Comparison of ENCODE assay signal across 17 mouse cellular contexts in genomic region chr8:86902656-86903055, GRCm38 (mm10). TPM values are rescaled to one million over a fixed set of nuclear protein-coding genes. Genes with fewer than 3 reads are reported as not detected.
DNase-seq lines count a peak whose midpoint lies in the region; ATAC-seq and TF ChIP-seq lines count a peak whose summit lies in the region.
"Had no signal": no experiment of that assay in that cellular context is flagged by ENCODE, and none has a peak within 500 bp of the region (broad histone marks: within the 10 kb centered on the region; RNA-seq: fewer than 3 reads in every experiment).

No protein-coding gene starts in this region.

- no peak overlapping the region for H3K9ac ChIP-seq in heart, embryonic 16.5 days (ENCODE audit: low read length)
- no peak overlapping the region for H3K9ac ChIP-seq in heart, embryonic 11.5 days (ENCODE audit: low read depth, low read length)
- peak overlapping the region; percentile 11; the same call in 1 of the 2 replicates for H3K9ac ChIP-seq in ES-Bruce4 (ENCODE audit: low read depth, poor library complexity, severe bottlenecking)
- H3K9ac ChIP-seq: heart, embryonic 13.5 days; hindbrain, embryonic 15.5 days; liver, postnatal 0 days; midbrain, embryonic 15.5 days; neural tube, embryonic 13.5 days had no signal

- ATAC-seq in heart, embryonic 16.5 days (replicated peaks; ENCODE audit: extremely low read depth, insufficient read depth, low FRiP score), result no peak
- no peak for ATAC-seq in heart, embryonic 11.5 days (replicated peaks; ENCODE audit: insufficient number of reproducible peaks, low FRiP score, low TSS enrichment)
- peak; percentile 73 for ATAC-seq in granulocyte monocyte progenitor cell, adult 5-6 weeks (replicated peaks; ENCODE audit: poor library complexity, severe bottlenecking)
- ATAC-seq: forebrain, embryonic 16.5 days; midbrain, embryonic 15.5 days had no signal

- TF ChIP-seq POLR2A in ES-Bruce4 (IDR thresholded peaks at IDR 0.05; ENCODE audit: insufficient read depth, low read length), result no peak

- WGBS in heart, embryonic 16.5 days, result 77% methylated on average over 8 of the region's 8 CpGs
- 78% methylated on average over 8 of the region's 8 CpGs for WGBS in heart, embryonic 11.5 days (ENCODE audit: insufficient replicate concordance)

- peak overlapping the region; percentile 48 for H3K27ac ChIP-seq in heart, embryonic 16.5 days (ENCODE audit: low read length)
- H3K27ac ChIP-seq in heart, embryonic 11.5 days (ENCODE audit: low read depth, low read length), result no peak overlapping the region
- H3K27ac ChIP-seq in layer of hippocampus, adult 2 months, result peak overlapping the region; percentile 18; the same call in 1 of the 2 replicates
- peak overlapping the region; percentile 66 for H3K27ac ChIP-seq in ES-Bruce4 (ENCODE audit: insufficient read depth, low read length)
- H3K27ac ChIP-seq: embryonic facial prominence, embryonic 10.5 days; hindbrain, embryonic 15.5 days; midbrain, embryonic 15.5 days; neural tube, embryonic 13.5 days had no signal

- DNase-seq in layer of hippocampus, adult 2 months (ENCODE audit: low spot score in 2 of 2), result no peak
- DNase-seq in layer of hippocampus, adult 18-20 months (ENCODE audit: low spot score in 2 of 2), result no peak
- no peak for DNase-seq in frontal cortex, postnatal 14 days (ENCODE audit: low spot score in 2 of 2)
- no peak for DNase-seq in thymus, postnatal 14 days

- H3K4me2 ChIP-seq in heart, embryonic 16.5 days (ENCODE audit: low read depth, low read length), result no peak overlapping the region
- H3K4me2 ChIP-seq in heart, embryonic 11.5 days, result no peak overlapping the region
- H3K4me2 ChIP-seq: heart, embryonic 13.5 days; hindbrain, embryonic 15.5 days; liver, embryonic 11.5 days; midbrain, embryonic 15.5 days; neural tube, embryonic 13.5 days had no signal

- TF ChIP-seq EP300 in ES-Bruce4 (IDR thresholded peaks at IDR 0.05; ENCODE audit: insufficient read depth, low read depth, low read length), result no peak

- H3K36me3 ChIP-seq in heart, embryonic 16.5 days (ENCODE audit: control insufficient read depth, insufficient read depth), result no peaks in the 10 kb centered on the region
- H3K36me3 ChIP-seq in heart, embryonic 11.5 days (ENCODE audit: control insufficient read depth, insufficient read depth, low read length), result no peaks in the 10 kb centered on the region
- H3K36me3 ChIP-seq in ES-Bruce4 (ENCODE audit: control insufficient read depth, insufficient read depth, low read length, poor library complexity, severe bottlenecking), result no peaks in the 10 kb centered on the region
- H3K36me3 ChIP-seq: embryonic facial prominence, embryonic 10.5 days; heart, embryonic 13.5 days; hindbrain, embryonic 15.5 days; midbrain, embryonic 15.5 days; neural tube, embryonic 13.5 days had no signal

- H3K4me1 ChIP-seq in heart, embryonic 16.5 days (ENCODE audit: control insufficient read depth, insufficient read depth, low read length), result no peaks in the 10 kb centered on the region
- no peaks in the 10 kb centered on the region for H3K4me1 ChIP-seq in heart, embryonic 11.5 days (ENCODE audit: control insufficient read depth, insufficient read depth, low read length)
- H3K4me1 ChIP-seq in ES-Bruce4 (ENCODE audit: control insufficient read depth, insufficient read depth, low read length), result peaks cover 2% of the 10 kb centered on the region
- H3K4me1 ChIP-seq: hindbrain, embryonic 15.5 days; midbrain, embryonic 15.5 days; neural tube, embryonic 13.5 days had no signal

- H3K27me3 ChIP-seq in heart, embryonic 16.5 days (ENCODE audit: control insufficient read depth, insufficient read depth, low read length), result no peaks in the 10 kb centered on the region
- no peaks in the 10 kb centered on the region for H3K27me3 ChIP-seq in heart, embryonic 11.5 days (ENCODE audit: control insufficient read depth, insufficient read depth, low read length)
- H3K27me3 ChIP-seq in ES-Bruce4 (ENCODE audit: control insufficient read depth, insufficient read depth, low read length, poor library complexity, severe bottlenecking), result no peaks in the 10 kb centered on the region
- H3K27me3 ChIP-seq: heart, embryonic 13.5 days; hindbrain, embryonic 15.5 days; midbrain, embryonic 15.5 days; neural tube, embryonic 13.5 days had no signal

- peaks cover 3% of the 10 kb centered on the region; the same call in 1 of the 2 replicates for H3K9me3 ChIP-seq in heart, embryonic 16.5 days (replicated peaks; ENCODE audit: control insufficient read depth, low read length)
- no peaks in the 10 kb centered on the region for H3K9me3 ChIP-seq in heart, embryonic 11.5 days (replicated peaks; ENCODE audit: control insufficient read depth, low read length)
- no peaks in the 10 kb centered on the region for H3K9me3 ChIP-seq in ES-Bruce4 (replicated peaks; ENCODE audit: control insufficient read depth, insufficient read depth, low read length, poor library complexity, severe bottlenecking)
- H3K9me3 ChIP-seq: embryonic facial prominence, embryonic 10.5 days; heart, embryonic 13.5 days; hindbrain, embryonic 15.5 days; midbrain, embryonic 15.5 days had no signal

- no peak for TF ChIP-seq CTCF in layer of hippocampus, adult 2 months (conservative IDR thresholded peaks at IDR 0.05)
- no peak for TF ChIP-seq CTCF in ES-Bruce4 (IDR thresholded peaks at IDR 0.05; ENCODE audit: low read depth, low read length)

- H3K4me3 ChIP-seq in heart, embryonic 16.5 days (ENCODE audit: low read length), result no peak overlapping the region
- no peak overlapping the region for H3K4me3 ChIP-seq in heart, embryonic 11.5 days (ENCODE audit: low read depth, low read length)
- no peak overlapping the region for H3K4me3 ChIP-seq in layer of hippocampus, adult 2 months
- H3K4me3 ChIP-seq in ES-Bruce4 (ENCODE audit: low read depth, low read length), result no peak overlapping the region
- H3K4me3 ChIP-seq: embryonic facial prominence, embryonic 10.5 days; heart, embryonic 13.5 days; hindbrain, embryonic 15.5 days; megakaryocyte, embryonic 14.5 days; midbrain, embryonic 15.5 days; neural tube, embryonic 13.5 days had no signal

RNA-seq across cellular contexts. Expression of gene N4bp1, which starts 17.6 kb away (rescaled TPM):
- polyA plus RNA-seq in heart, embryonic 16.5 days (2015; fragmentation: Nextera tagmentation; extraction: Ambion mirVana), result 5.8 and 6.5 TPM in 2 replicates
- polyA plus RNA-seq in heart, embryonic 11.5 days (2014; fragmentation: Nextera tagmentation; extraction: Ambion mirVana), result 7.2 and 9.6 TPM in 2 replicates
- total RNA-seq in layer of hippocampus, adult 2 months (2021), result 10 to 100 TPM; 39.8 to 42.2 TPM
- total RNA-seq in layer of hippocampus, adult 18-20 months (2021), result 10 to 100 TPM; 45.4 to 45.5 TPM
- 80.3 and 81.5 TPM in 2 replicates for polyA plus RNA-seq in ES-Bruce4 (2011; ENCODE audit: insufficient read depth, insufficient read length, low read depth, missing spikeins)
- 19.3 and 26.1 TPM in 2 replicates for total RNA-seq in granulocyte monocyte progenitor cell, adult 5-6 weeks (2014; fragmentation: Nextera tagmentation)
- 18.1 and 19.1 TPM in 2 replicates for total RNA-seq in granulocyte monocyte progenitor cell, adult 5-6 weeks (2017)
